Mouse (Mus musculus) 3134 (cell line): ENCODE measurements around the gene Gm20824.
"Not testable (repeated sequence)": the region's sequence is repeated elsewhere in the genome, so short reads cannot be mapped to it uniquely, and the experiment has no call there.

Experiments
- DNase-seq: peaks from one replicate; pipeline ENCODE4 v3.0.0-alpha.2; 2011; ENCODE audit warnings: low spot score; ENCODE audit not compliant: insufficient read length; ENCODE audit errors: extremely low read depth

Gm20824 gene

DNA sequence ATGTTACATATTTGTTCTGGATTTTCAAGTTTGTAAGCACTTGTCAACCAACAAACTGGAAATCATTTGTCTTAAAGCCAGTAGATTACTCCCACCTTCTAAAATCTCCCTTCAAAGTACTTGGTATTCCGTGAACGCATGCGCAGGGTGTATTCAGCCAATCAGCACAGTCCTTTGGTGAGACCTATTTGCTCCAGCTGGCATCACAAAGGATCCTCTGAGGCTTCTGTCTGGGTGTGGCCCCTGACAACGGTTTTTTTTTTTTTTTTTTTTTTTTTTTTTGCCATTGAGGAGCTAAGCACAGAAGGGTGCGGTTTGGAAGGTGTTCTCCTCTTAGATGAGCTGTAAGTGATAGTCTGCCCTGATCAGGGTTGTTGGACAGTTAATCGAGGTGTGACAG is at the start of gene Gm20824:
Gene Gm20824 (plus strand): TSS at position 301 of the 400 bp plus-strand sequence.
- DNase-seq: not testable (repeated sequence)
